Mouse (Mus musculus): Measurements from ENCODE around the gene Gm10337.

- no peak for TF ChIP-seq POLR2A (IDR thresholded peaks at IDR 0.05; ENCODE audit: insufficient read length, low read depth)
- TF ChIP-seq E2F4 (IDR thresholded peaks at IDR 0.05; ENCODE audit: insufficient read depth), result no peak
- no peak for TF ChIP-seq MYOD1 (IDR thresholded peaks at IDR 0.05; ENCODE audit: control insufficient read depth in 1 of 3, insufficient read length in 2 of 3, low read depth in 2 of 3)
- TF ChIP-seq SRF (IDR thresholded peaks at IDR 0.05; ENCODE audit: control insufficient read depth, insufficient read length, low read depth), result no peak
- TF ChIP-seq MYOG (IDR thresholded peaks at IDR 0.05; ENCODE audit: control insufficient read depth in 1 of 3, insufficient read depth in 1 of 3, insufficient read length in 2 of 3, low read depth in 2 of 3), result no peak
- TF ChIP-seq MAX (IDR thresholded peaks at IDR 0.05; ENCODE audit: low read depth), result no peak
Measured at GRCm38 (mm10) chr15:102473246-102473645, 30.3 kb upstream of the Gm10337 start.
